Mouse (Mus musculus): ENCODE measurements around the gene Ddx11.
"Not testable (repeated sequence)": the region's sequence is repeated elsewhere in the genome, so short reads cannot be mapped to it uniquely, and the experiment has no call there.

Ddx11 gene

DNA sequence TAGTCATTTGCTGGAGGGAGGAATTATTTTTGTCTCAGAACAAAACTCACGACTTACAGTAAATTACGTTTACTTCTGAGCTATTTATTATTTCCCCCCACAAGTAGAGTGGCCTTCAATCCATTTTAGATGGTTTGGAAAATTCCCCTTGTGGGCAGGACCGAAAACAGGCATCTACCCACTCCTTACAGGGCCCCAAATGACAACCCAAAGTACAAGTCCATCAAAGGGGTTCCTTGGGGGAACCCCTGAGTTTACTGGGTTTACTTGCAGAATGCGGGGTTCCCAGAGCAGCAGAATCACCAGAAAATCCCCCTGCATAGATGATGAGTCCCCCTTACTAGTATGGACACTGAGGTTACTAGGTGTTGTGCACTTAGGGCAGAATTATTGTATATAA is 11.2 kb upstream of the Ddx11 start:
- no peak for DNase-seq (ENCODE audit: low spot score)

DNA sequence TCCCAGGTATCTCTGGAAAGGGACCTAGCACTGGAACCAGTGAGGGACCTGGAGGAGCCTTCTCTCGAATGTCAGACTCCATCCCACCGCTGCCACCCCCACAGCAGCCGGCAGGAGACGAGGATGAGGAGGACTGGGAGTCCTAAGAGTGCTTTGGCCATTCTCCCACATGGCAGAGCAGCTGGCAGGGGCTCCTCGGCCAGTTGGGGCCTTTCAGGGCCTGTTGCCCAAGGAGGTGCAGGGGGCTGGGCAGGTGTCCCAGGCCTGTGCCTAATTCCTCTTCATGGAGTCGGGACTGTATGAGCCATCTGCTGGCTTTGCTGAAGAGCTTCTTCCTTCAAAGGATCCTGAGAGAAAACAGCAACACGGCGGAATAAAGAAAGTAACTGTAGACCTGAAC is 4.3 kb upstream of the Ddx11 start:
- DNase-seq (ENCODE audit: low spot score) = no peak

DNA sequence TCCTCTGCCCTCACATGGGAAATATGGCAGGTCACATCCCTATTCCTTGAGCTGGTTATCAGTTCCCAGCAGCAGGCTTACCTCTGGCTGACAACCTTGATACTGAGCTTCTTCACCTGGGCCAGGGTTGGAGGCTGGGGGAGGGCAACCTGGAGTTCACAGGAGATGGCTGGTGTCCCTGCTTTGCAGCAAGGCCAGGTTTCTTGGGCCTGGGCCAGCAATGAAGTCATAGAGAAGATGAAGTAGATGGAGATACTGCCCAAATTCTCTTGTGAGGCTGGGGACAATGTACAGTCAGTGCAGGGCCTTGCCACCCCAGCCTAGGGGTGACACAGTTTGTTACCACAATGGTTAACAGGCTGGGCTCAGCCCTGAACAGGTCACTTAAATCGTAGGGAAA is 2.6 kb upstream of the Ddx11 start:
- no peak for DNase-seq (ENCODE audit: low spot score)

DNA sequence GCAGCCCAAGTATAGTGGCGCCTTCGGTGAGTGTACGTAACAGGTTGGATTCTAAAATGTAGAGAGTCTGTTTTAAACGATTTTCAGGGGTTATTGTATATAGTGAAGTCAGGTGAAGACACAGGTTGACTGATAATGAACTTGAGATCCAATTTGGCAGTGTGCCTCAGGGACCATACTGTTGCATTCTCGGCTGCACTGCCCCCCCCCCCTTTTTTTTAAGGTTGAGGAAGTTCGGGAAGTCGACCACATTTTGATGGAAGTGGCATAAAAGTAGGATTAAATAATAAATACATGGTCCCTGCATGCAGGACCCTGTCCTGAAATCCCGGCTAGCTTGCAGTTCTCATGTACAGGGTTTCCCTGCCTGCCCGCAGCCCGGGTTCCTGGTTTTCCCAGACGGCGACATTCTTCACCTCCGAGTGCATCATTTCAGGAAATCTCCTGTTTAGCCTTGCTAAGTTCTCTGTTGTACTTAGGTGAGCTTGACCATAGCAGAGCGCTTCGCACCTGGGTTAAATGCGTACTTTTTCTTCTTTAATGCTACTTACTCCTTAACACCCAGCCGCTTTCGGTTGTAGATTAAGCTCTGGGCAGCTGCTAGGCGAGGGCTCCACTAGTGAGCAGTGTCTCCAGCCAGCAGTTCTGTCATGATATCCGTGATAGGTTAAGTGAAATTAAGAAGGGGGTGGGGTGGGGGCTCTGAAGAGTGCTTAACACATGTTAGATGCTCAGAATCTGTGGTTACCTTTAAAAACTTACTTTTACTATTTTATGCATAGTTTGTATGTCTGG is 693 bp downstream of the Ddx11 start:
- DNase-seq (ENCODE audit: low spot score) = no peak

DNA sequence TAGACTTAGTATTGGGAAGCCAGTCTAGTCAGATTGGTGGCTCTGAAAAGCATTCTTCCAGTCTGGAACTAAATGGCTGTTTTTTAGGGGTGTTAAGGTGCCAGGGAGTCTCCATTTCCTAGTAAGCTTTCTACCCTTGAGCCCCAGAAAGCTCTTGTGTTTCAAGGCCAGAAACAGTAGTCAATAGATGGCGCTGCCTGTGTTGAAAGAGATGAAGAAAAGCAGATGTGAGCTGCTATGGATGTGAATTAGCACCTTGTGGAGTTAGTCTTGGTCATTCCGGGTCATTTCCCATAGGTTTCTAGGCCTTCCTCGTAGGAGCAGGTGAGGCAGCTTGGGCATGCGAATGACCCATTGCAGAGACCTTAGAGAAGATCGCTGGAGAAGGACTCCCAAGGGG is 1.9 kb downstream of the Ddx11 start:
- no peak for DNase-seq (ENCODE audit: low spot score)

DNA sequence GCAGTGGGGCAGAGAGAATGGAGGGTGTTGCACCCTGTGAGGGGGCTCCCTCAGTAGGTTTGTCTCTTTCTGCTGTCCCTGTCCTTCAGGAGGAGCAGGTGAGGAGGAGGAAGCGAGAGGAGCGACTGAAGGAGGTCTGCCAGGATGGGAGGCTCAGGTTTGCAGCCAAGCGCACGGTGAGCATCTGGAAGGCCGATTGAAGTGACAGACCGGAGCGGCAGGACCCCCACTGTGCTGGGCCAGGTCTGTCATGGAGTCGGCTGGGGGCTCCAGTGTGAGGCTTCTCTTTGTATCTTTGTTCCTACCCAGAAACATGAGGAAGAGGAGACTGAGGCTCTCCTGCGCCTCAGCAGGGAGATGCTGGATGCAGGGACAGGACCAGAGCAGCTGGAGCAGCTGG is 7.1 kb downstream of the Ddx11 start:
- no peak for DNase-seq (ENCODE audit: low spot score)

DNA sequence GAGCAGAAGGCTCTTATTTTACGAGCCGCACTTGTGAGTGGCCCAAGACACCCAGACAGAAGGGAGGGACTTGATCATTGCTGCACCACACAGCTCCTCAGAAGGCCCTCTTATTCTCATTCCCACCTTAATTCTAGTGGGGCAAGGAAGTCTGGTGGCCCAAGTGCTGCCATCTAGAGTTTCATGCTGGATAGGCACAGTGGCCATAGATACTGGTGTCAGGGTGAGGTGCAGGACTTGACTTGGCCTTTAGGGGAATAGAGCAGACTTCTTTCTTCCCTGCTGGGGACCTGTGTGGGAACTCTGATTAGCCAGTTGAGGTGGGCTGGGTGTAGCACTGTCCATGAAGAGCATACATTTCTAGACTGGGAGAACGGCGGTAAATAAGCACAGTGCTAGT is 7.9 kb downstream of the Ddx11 start:
- no peak for DNase-seq (ENCODE audit: low spot score)

DNA sequence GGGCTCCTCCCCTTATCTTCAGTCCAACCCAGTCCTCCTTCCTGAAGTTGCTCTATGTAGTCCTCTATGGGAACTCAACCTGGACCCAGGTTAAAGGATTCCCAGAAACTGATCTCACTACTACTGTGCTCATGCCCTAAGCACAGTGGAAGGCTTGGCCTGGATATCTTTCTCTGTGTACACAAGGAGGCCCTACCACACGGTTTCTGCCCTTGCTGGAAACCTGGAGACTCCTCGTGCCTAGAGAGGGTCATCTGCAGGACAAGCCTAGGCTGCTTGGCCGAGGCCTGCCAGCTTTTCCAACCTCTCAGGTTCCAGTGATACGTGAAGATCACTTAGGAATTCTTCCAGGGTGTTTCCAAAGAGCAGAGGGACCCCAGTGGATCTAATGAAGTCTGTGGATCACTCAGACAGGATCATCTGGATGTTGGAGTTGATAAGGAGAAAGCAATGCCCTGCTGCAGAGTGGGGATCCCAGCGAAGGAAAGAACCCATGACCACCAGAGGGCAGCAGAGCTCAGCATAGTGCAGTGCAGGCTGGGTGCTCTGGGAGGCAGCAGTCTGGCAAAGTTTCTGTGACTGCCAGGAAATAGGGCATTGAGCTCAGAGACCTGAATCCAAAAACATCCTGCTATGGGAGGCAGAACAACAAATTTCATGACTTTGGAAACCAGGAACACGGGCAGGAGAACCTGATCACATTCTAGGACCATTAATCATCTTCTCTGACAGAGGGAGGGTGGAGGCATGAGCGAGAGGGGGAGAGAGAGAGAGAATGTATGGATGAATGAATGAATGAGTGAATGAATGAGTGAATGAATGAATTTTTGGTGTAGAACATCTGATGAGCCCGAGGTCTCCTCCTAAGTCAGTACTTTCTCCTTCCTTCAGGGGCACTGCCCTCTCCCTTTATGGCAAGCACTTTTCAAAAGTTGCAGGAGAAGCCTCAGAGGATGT is 29.7 kb downstream of the Ddx11 start:
- DNase-seq (ENCODE audit: low spot score) = not testable (repeated sequence)

DNA sequence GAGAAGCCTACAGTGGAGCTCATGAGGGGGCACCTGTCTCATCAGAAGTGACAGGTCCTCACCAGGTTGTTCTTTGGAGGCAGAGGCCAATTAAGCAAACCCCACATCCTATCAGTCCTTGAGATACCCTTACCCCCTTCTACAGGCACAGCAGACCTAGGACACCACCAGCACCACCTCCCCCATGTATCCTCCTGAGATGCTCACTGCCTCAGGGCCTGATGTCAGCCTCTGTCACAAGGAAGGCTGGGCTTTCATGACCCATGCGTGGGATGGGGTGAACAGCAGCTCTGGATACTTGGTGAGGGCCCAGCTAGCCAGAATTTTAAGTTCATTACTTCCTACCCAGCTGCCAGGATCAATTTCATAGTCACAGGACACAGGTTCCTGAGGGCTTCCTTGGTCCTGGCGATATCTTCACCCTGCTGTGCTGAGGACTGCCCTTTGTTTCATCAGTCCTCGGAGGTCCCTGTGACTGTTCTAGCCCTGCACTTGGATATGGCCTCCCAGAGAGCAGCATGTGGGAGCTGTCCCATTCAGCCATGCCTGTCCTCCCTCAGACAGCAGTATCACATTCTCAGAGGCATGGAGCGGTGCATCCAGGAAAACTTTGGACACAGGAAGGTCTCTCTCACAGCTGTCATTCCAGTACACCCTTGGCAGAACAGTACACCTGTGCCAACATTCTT is 30.6 kb downstream of the Ddx11 start:
- not testable (repeated sequence) for DNase-seq (ENCODE audit: low spot score)

DNA sequence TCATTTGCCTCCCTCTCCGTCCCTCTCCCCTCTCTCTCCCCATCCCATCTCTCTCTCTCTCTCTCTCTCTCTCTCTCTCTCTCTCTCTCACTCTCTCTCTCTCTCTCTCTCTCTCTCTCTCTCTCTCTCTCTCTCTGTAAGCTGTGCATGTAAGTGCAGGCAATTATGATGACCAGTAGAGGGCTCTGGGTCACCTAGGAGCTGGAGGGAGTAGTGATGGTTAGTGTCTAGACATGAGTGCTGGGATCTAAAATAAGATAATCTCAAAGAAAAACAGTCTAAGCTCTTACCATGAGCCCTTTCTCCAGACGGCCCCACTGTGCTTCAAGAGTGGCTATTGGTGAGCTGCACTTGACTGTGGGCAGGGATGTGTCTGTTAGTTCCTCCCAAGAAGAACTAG is 31.6 kb downstream of the Ddx11 start:
- DNase-seq (ENCODE audit: low spot score) = no peak

DNA sequence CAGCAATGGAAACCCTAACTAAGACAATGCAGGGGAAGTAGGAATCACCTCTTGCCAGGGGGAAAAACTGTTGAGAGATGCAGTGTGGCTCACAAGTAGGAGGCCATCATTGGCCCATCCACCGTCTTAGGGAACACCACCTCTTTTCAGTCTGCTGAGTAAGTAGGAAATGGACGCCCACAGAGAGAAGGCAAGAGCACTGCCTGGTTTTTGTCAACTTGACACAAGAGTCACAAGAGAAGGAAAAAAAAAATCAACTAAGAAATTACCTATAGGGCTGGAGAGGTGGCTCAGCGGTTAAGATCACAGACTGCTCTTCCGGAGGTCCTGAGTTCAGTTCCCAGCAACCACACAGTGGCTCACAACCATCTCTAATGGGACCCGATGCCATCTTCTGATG is 35.0 kb downstream of the Ddx11 start:
- DNase-seq (ENCODE audit: low spot score) = no peak

DNA sequence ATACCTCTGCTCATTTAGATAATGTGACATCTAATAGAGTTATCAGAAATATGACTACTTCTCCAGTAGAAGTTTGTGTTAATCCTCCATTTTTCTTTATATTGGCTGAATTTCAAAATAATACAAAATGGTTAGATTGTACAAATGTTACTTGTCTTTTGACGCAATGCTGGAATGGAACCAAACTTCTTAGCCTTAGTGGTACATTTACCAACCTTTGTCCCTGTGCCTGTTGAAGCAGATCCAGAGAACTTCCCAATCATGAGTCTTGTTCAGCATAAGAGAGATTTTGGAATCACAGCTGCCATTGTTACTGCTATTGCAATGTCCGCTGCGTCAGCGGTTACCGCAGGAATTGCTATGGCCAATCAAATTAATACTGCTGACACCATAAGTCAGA is 43.8 kb downstream of the Ddx11 start:
- DNase-seq (ENCODE audit: low spot score) = not testable (repeated sequence)

DNA sequence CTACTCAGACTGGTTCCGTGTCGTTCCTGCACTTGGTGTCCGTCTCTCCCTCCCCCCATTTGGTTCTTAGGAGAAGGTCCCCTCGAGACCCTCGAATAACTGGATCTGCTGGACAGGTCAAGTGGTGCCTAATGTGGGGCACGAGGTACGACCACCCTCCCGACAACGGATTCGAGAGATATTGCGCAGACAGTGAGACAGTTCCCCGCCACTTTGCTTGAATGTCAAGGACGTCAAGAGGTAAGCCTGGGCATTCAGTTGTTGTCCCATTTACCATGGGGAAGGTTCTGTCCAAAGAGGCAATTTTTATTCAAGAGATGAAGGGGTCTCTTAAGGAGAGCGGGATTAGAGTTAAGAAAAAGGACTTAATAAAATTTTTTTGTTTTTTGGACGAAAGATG is 47.7 kb downstream of the Ddx11 start:
- not testable (repeated sequence) for DNase-seq (ENCODE audit: low spot score)

DNA sequence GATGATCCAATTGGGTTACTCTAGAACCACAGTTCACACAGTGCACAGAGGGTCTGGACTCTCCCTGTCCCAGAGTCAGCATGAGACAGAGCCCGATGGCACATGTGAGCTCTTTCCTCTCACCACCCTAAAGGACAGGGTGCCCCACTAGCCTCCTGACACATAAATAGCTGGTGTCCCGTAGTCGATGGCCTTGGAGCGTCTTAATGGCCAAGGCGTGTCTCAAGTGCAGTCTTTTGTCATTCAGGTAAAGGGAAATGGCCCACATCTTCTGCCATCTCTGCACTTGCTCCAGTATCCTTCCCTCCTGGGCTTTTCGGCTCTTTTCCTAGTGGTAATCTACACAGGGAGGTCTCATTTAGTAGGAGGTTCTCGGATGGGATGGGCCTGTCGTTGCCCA is 67.3 kb downstream of the Ddx11 start:
- DNase-seq (ENCODE audit: low spot score) = no peak

DNA sequence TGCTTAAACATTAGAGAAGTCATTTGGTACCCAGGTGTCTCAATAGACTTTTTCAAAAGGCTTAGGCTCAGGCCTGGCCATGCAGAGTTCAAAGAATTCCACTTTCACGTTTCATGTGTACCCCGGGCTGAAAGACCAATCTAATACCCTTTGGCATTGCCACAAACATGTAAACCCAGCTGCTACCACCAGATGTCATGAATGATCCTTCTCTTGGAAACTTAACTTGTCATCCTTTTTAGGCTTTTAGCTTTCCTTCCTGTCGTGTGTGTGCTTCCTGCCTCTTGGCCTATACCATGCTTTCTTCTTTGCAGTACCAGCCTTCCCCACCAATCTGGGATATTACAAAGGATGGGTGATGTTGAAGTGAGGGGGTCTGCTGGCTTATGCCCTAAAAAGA is 73.7 kb downstream of the Ddx11 start:
- DNase-seq (ENCODE audit: low spot score) = no peak
